Comparison of ENCODE assay signal across 9 mouse cellular contexts in the genomic region with DNA sequence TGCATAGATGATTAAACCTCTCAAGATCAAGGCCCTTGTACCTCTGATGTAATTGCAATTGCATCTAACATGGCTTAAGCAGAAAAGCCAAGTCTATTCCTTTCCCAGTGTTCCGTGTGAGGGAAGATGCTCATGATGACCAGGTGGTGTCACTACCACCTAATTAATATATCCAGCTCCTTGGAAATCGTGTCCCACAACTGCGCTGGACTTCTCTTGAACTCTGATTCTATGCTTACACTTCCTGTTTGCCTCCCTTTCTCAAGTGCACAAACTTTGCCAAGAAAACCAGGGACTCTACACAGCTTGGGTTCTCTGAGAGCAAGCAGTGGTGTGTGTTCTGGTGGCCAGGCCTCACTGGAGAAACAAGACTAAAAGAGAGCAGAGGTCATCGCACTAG. TPM values are rescaled to one million over a fixed set of nuclear protein-coding genes. Genes with fewer than 3 reads are reported as not detected.
A peak's percentile ranks its signal among the peaks of the same experiment; 100 is the strongest.
DNase-seq lines count a peak whose midpoint lies in the region; ATAC-seq and TF ChIP-seq lines count a peak whose summit lies in the region.
"Had no signal": no experiment of that assay in that cellular context is flagged by ENCODE, and none has a peak within 500 bp of the region (broad histone marks: within the 10 kb centered on the region; RNA-seq: fewer than 3 reads in every experiment).

No protein-coding gene starts in this region.

- H3K9me3 ChIP-seq in heart, embryonic 12.5 days (replicated peaks): no peaks in the 10 kb centered on the region
- H3K9me3 ChIP-seq in CH12.LX (replicated peaks; ENCODE audit: low read length): no peaks in the 10 kb centered on the region
- no peaks in the 10 kb centered on the region for H3K9me3 ChIP-seq in neural tube, embryonic 13.5 days
- H3K9me3 ChIP-seq: heart, embryonic 13.5 days had no signal

- WGBS in heart, embryonic 12.5 days: 29% methylated on average over 4 of the region's 4 CpGs
- WGBS in cerebellum, adult 2 months: 24% methylated on average over 4 of the region's 4 CpGs
- 42% methylated on average over 4 of the region's 4 CpGs for WGBS in neural tube, embryonic 13.5 days

- TF ChIP-seq RAD21 in CH12.LX (IDR thresholded peaks at IDR 0.05; ENCODE audit: low read depth, low read length): peak; percentile 70

- H3K79me2 ChIP-seq in CH12.LX (replicated peaks; ENCODE audit: control insufficient read depth, extremely low read depth, insufficient read depth, poor library complexity, severe bottlenecking): no peaks in the 10 kb centered on the region

- H3K9ac ChIP-seq in heart, embryonic 12.5 days: no peak overlapping the region
- H3K9ac ChIP-seq in CH12.LX (ENCODE audit: insufficient read depth, low read depth): no peak overlapping the region
- no peak overlapping the region for H3K9ac ChIP-seq in neural tube, embryonic 13.5 days
- H3K9ac ChIP-seq: heart, embryonic 13.5 days had no signal

- ATAC-seq in heart, embryonic 12.5 days (ENCODE audit: insufficient number of reproducible peaks, low FRiP score): no peak
- 0 out of 2 replicates have a peak, but pooled peaks have one; percentile 43 for ATAC-seq in neural tube, embryonic 13.5 days (ENCODE audit: low read depth)
- no peak for ATAC-seq in erythroblast, adult 5-6 weeks (replicated peaks; ENCODE audit: low FRiP score, poor library complexity, severe bottlenecking)

- no peak for TF ChIP-seq POLR2A in CH12.LX (IDR thresholded peaks at IDR 0.05; ENCODE audit: low read depth, low read length)
- no peak for TF ChIP-seq POLR2A in cerebellum, adult 2 months (IDR thresholded peaks at IDR 0.05; ENCODE audit: borderline replicate concordance, insufficient read depth, low read length)

- dilution Hi-C loops in CH12.LX (cut with MboI; ENCODE audit: extremely low pct_ligation_motif_present, extremely low pct_unique_long_range_greater_than_20kb, low sequenced_read_pairs): no loop called here

- TF ChIP-seq CTCF in CH12.LX (conservative IDR thresholded peaks at IDR 0.05 in 1 of 2, IDR thresholded peaks at IDR 0.05 in 1 of 2; ENCODE audit: low read depth in 2 of 2, low read length in 2 of 2): peak in 1 of 2 experiments; percentile 64; a peak in 3 of 4 replicates
- TF ChIP-seq CTCF in cerebellum, adult 2 months (IDR thresholded peaks at IDR 0.05; ENCODE audit: borderline replicate concordance, insufficient read depth, low read depth, low read length): peak; percentile 47; the same call in 1 of the 2 replicates

- in situ Hi-C loops in CH12.LX (cut with MboI; ENCODE audit: low pct_ligation_motif_present, low pct_unique_long_range_greater_than_20kb, low sequenced_read_pairs): loop anchor here (25.0 kb wide), 1 partner anchor 585 kb away; the partner anchor contains the start of genes Cd274 and Plgrkt

- no peaks in the 10 kb centered on the region for H3K4me1 ChIP-seq in heart, embryonic 12.5 days (replicated peaks)
- peaks cover 0 to 9% of the 10 kb centered on the region in 2 experiments; a peak in 2 of 4 replicates for H3K4me1 ChIP-seq in CH12.LX (ENCODE audit: control insufficient read depth in 1 of 2, insufficient read depth in 2 of 2)
- no peaks in the 10 kb centered on the region for H3K4me1 ChIP-seq in cerebellum, adult 2 months (ENCODE audit: control insufficient read depth, insufficient read depth, low read length)
- H3K4me1 ChIP-seq in neural tube, embryonic 13.5 days (replicated peaks): 0 out of 2 replicates have a peak, but pooled peaks cover 4% of the 10 kb centered on the region

- H3K27me3 ChIP-seq in heart, embryonic 12.5 days (replicated peaks): no peaks in the 10 kb centered on the region
- H3K27me3 ChIP-seq in CH12.LX (replicated peaks): no peaks in the 10 kb centered on the region
- no peaks in the 10 kb centered on the region for H3K27me3 ChIP-seq in cerebellum, adult 2 months (ENCODE audit: control insufficient read depth, insufficient read depth, low read length)
- H3K27me3 ChIP-seq in neural tube, embryonic 13.5 days: no peaks in the 10 kb centered on the region
- H3K27me3 ChIP-seq: heart, embryonic 13.5 days had no signal

- TF ChIP-seq EP300 in CH12.LX (IDR thresholded peaks at IDR 0.05; ENCODE audit: low read length): no peak

- no peak overlapping the region for H3K4me2 ChIP-seq in heart, embryonic 12.5 days
- H3K4me2 ChIP-seq in CH12.LX (ENCODE audit: insufficient read depth, low read depth, poor library complexity, severe bottlenecking): no peak overlapping the region
- H3K4me2 ChIP-seq in neural tube, embryonic 13.5 days: no peak overlapping the region
- H3K4me2 ChIP-seq: heart, embryonic 13.5 days had no signal

- H3K4me3 ChIP-seq in heart, embryonic 12.5 days: no peak overlapping the region
- H3K4me3 ChIP-seq in CH12.LX (replicated peaks in 1 of 3; ENCODE audit: low read depth in 2 of 3, low read length in 2 of 3, poor library complexity in 1 of 3): no peak overlapping the region
- no peak overlapping the region for H3K4me3 ChIP-seq in cerebellum, adult 2 months (replicated peaks; ENCODE audit: insufficient read depth, low read depth, low read length)
- H3K4me3 ChIP-seq in neural tube, embryonic 13.5 days: no peak overlapping the region
- H3K4me3 ChIP-seq: heart, embryonic 13.5 days had no signal

- H3K36me3 ChIP-seq in heart, embryonic 12.5 days: no peaks in the 10 kb centered on the region
- H3K36me3 ChIP-seq in CH12.LX (replicated peaks in 1 of 2; ENCODE audit: control insufficient read depth in 1 of 2, insufficient read depth in 1 of 2, low read length in 1 of 2): no peaks in the 10 kb centered on the region
- H3K36me3 ChIP-seq in neural tube, embryonic 13.5 days: no peaks in the 10 kb centered on the region
- H3K36me3 ChIP-seq: heart, embryonic 13.5 days had no signal

- DNase-seq in heart, adult 8-10 months (ENCODE audit: low spot score): peak; percentile 13
- DNase-seq in CH12.LX (ENCODE audit: extremely low read depth): no peak
- DNase-seq in cerebellum, adult 2 months: peak; percentile 17 to 32
- DNase-seq in kidney, adult 18-20 months: peak; percentile 49
- DNase-seq in layer of hippocampus, postnatal 25 days (ENCODE audit: extremely low spot score in 1 of 2, low spot score in 1 of 2): no peak

- H3K27ac ChIP-seq in heart, embryonic 12.5 days (ENCODE audit: poor library complexity, severe bottlenecking): no peak overlapping the region
- no peak overlapping the region for H3K27ac ChIP-seq in CH12.LX (ENCODE audit: insufficient read depth, low read depth)
- no peak overlapping the region for H3K27ac ChIP-seq in cerebellum, adult 2 months (ENCODE audit: insufficient read depth, low read length)
- no peak overlapping the region for H3K27ac ChIP-seq in neural tube, embryonic 13.5 days (replicated peaks)
- H3K27ac ChIP-seq: heart, embryonic 13.5 days had no signal

TF ChIP-seq in CH12.LX, 34 proteins besides CTCF, POLR2A, EP300 and RAD21:
- TF ChIP-seq IRF4 (IDR thresholded peaks at IDR 0.05; ENCODE audit: low read depth, low read length) (no peak), MAX (IDR thresholded peaks at IDR 0.05; ENCODE audit: low read length) (no peak), E2F4 (IDR thresholded peaks at IDR 0.05; ENCODE audit: insufficient replicate concordance, low read depth, low read length) (no peak), POLR2AphosphoS2 (IDR thresholded peaks at IDR 0.05; ENCODE audit: low read depth, low read length) (no peak), CHD1 (IDR thresholded peaks at IDR 0.05; ENCODE audit: low read depth, low read length) (no peak), MYC (IDR thresholded peaks at IDR 0.05; ENCODE audit: low read depth, low read length) (0 out of 2 replicates have a peak, but pooled peaks have one; percentile 18), TBP (conservative IDR thresholded peaks at IDR 0.05; ENCODE audit: low read depth, low read length) (no peak), MEF2A (IDR thresholded peaks at IDR 0.05; ENCODE audit: borderline replicate concordance, low read depth, low read length) (no peak), TCF12 (IDR thresholded peaks at IDR 0.05; ENCODE audit: low read depth, low read length) (no peak), RCOR1 (conservative IDR thresholded peaks at IDR 0.05; ENCODE audit: low read depth, low read length) (no peak), JUN (IDR thresholded peaks at IDR 0.05; ENCODE audit: insufficient read depth, low read depth, low read length) (no peak), SMC3 (IDR thresholded peaks at IDR 0.05; ENCODE audit: low read depth, low read length) (peak; percentile 47), MXI1 (IDR thresholded peaks at IDR 0.05; ENCODE audit: low read depth, low read length) (no peak)

RNA-seq across cellular contexts. Expression of gene Slc1a1, which starts 58.0 kb away (rescaled TPM):
- 1 to 10 TPM; 1.7 to 4.1 (median 2.4) TPM for total RNA-seq in heart, adult 8-10 months (2022)
- polyA plus RNA-seq in heart, embryonic 12.5 days (2016; fragmentation: Nextera tagmentation; extraction: Ambion mirVana): 1.7 and 2.1 TPM in 2 replicates
- 0.21 and 1.1 TPM in 2 replicates for total RNA-seq in CH12.LX (2012; rRNA removed)
- total RNA-seq in CH12.LX (2014; rRNA removed): 0.42 and 0.95 TPM in 2 replicates
- 0.20 and 0.34 TPM in 2 replicates for polyA plus RNA-seq in CH12.LX (2012; ENCODE audit: insufficient read length, low read depth)
- polyA plus RNA-seq in cerebellum, adult 2 months (2012; rRNA removed): 32.7 and 34.7 TPM in 2 replicates
- polyA plus RNA-seq in neural tube, embryonic 13.5 days (2015; fragmentation: Nextera tagmentation; extraction: Ambion mirVana): 27.4 and 29.3 TPM in 2 replicates
- total RNA-seq in erythroblast, adult 5-6 weeks (2015; ENCODE audit: low replicate concordance): not detected in 2 replicates
- total RNA-seq in erythroblast, adult 5-6 weeks (2017; ENCODE audit: low replicate concordance): 0.26 TPM in 1 of 2 replicates, not detected in the other
- 100 to 1,000 TPM; 141 to 153 TPM for total RNA-seq in layer of hippocampus, postnatal 25 days (2021)

Comparison
In these comparisons a context has a peak if more than half of its experiments do, and no peak if none do; other contexts are left out.
1. DNase-seq: peak in heart, adult 8-10 months (single experiment), cerebellum, adult 2 months (2 of 2) and kidney, adult 18-20 months (single experiment); none in CH12.LX (single experiment) and layer of hippocampus, postnatal 25 days (0 of 2).
2. RNA of gene Slc1a1, which starts 58.0 kb away (total RNA-seq): 141 to 153 TPM in layer of hippocampus, postnatal 25 days; 1.7 to 4.1 TPM in heart, adult 8-10 months, 0.21 to 1.1 TPM in CH12.LX and 0.26 TPM in erythroblast, adult 5-6 weeks; every median in the first group is over 10 times any median in the second.